ENCODE assay signal across 9 mouse cellular contexts in the genomic region with DNA sequence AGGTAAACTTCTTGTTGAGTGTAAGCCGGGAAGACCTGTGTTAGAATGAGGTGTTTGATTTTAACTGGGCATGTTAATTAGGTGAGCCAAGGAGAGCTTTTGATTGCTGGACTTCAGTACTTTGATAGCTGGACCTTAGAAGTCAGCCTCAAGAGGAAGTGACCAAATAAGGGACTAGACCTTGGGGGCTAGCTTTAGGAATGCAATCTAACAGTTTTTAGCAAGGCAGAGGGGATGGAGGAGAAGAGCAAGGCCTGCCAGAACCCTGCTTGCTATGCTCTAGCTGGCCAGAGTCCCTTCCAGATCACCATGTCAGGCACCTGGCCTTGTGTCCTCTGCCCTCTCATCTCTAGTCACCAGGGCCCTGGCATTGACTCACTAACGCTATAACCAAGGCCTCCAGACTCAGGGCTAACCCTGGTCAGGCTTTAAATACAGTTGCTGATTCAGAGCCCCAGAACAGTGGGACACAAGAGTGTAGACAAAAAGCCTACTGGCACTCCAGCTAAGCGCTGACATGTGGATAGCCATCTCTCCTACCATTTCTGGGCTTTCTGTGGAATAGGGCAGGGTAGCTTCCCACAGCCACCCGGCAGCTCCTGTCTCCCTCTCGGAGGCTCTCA. TPM values are rescaled to one million over a fixed set of nuclear protein-coding genes. Genes with fewer than 3 reads are reported as not detected.
DNase-seq lines count a peak whose midpoint lies in the region; ATAC-seq lines count a peak whose summit lies in the region.
"Had no signal": no experiment of that assay in that cellular context is flagged by ENCODE, and none has a peak within 500 bp of the region (broad histone marks: within the 10 kb centered on the region; RNA-seq: fewer than 3 reads in every experiment).

No protein-coding gene starts in this region.

- no peaks in the 10 kb centered on the region for H3K27me3 ChIP-seq in heart, embryonic 15.5 days
- H3K27me3 ChIP-seq in neural tube, embryonic 13.5 days: no peaks in the 10 kb centered on the region
- H3K27me3 ChIP-seq in intestine, embryonic 14.5 days (replicated peaks; ENCODE audit: control insufficient read depth, insufficient read depth, low read length): no peaks in the 10 kb centered on the region

- H3K27ac ChIP-seq in heart, embryonic 15.5 days: peak overlapping the region; percentile 69
- H3K27ac ChIP-seq in neural tube, embryonic 13.5 days (replicated peaks): peak overlapping the region; percentile 46; the same call in 1 of the 2 replicates
- peak overlapping the region; percentile 81 for H3K27ac ChIP-seq in intestine, embryonic 14.5 days (ENCODE audit: low read depth)

- H3K36me3 ChIP-seq in heart, embryonic 15.5 days: no peaks in the 10 kb centered on the region
- no peaks in the 10 kb centered on the region for H3K36me3 ChIP-seq in neural tube, embryonic 13.5 days
- H3K36me3 ChIP-seq in intestine, embryonic 14.5 days (ENCODE audit: control insufficient read depth, insufficient read depth, low read length): no peaks in the 10 kb centered on the region

- H3K4me2 ChIP-seq in heart, embryonic 15.5 days: no peak overlapping the region
- no peak overlapping the region for H3K4me2 ChIP-seq in neural tube, embryonic 13.5 days
- no peak overlapping the region for H3K4me2 ChIP-seq in intestine, embryonic 14.5 days (ENCODE audit: low read length)

- WGBS in heart, embryonic 15.5 days: 69% methylated on average over 5 of the region's 5 CpGs
- WGBS in neural tube, embryonic 13.5 days: 82% methylated on average over 5 of the region's 5 CpGs
- 80% methylated on average over 5 of the region's 5 CpGs for WGBS in intestine, embryonic 14.5 days

- intact Hi-C loops in heart, postnatal 36 days (cut with DNase I): no loop called here

- H3K4me1 ChIP-seq in heart, embryonic 15.5 days (replicated peaks): peaks cover 18% of the 10 kb centered on the region
- H3K4me1 ChIP-seq in neural tube, embryonic 13.5 days (replicated peaks): peaks cover 8% of the 10 kb centered on the region; the same call in 1 of the 2 replicates
- H3K4me1 ChIP-seq in intestine, embryonic 14.5 days (replicated peaks; ENCODE audit: control insufficient read depth, insufficient read depth, low read length): peaks cover 17% of the 10 kb centered on the region

- DNase-seq in heart, postnatal 36 days: no peak
- DNase-seq in neural tube, embryonic 10.5 days (ENCODE audit: extremely low spot score, low spot score): no peak
- DNase-seq in intestine, embryonic 14.5 days (ENCODE audit: low spot score): no peak
- DNase-seq in frontal cortex, adult 2 months (ENCODE audit: extremely low spot score in 1 of 2, low spot score in 1 of 2): no peak
- DNase-seq in thymus, postnatal 0 days (ENCODE audit: low spot score): no peak
- DNase-seq in cerebellum, adult 9-10 months: no peak

- H3K9ac ChIP-seq in heart, embryonic 15.5 days: no peak overlapping the region
- H3K9ac ChIP-seq in neural tube, embryonic 13.5 days: no peak overlapping the region
- no peak overlapping the region; the same call in 1 of the 2 replicates for H3K9ac ChIP-seq in intestine, embryonic 14.5 days (ENCODE audit: low read length)

- no peak overlapping the region for H3K4me3 ChIP-seq in heart, embryonic 15.5 days
- no peak overlapping the region for H3K4me3 ChIP-seq in neural tube, embryonic 13.5 days
- no peak overlapping the region for H3K4me3 ChIP-seq in intestine, embryonic 14.5 days (ENCODE audit: low read depth, low read length)

- ATAC-seq in heart, embryonic 15.5 days (replicated peaks; ENCODE audit: insufficient number of reproducible peaks, insufficient read depth, low FRiP score, low read depth): no peak
- no peak for ATAC-seq in neural tube, embryonic 13.5 days (ENCODE audit: low read depth)
- no peak for ATAC-seq in intestine, embryonic 14.5 days (replicated peaks; ENCODE audit: low FRiP score, low TSS enrichment, low read depth)

- no peaks in the 10 kb centered on the region for H3K9me3 ChIP-seq in heart, embryonic 15.5 days (replicated peaks)
- no peaks in the 10 kb centered on the region for H3K9me3 ChIP-seq in neural tube, embryonic 13.5 days
- H3K9me3 ChIP-seq in intestine, embryonic 14.5 days (ENCODE audit: control insufficient read depth, low read length): no peaks in the 10 kb centered on the region

RNA-seq across cellular contexts. Expression of a gene that starts 45.2 kb away (rescaled TPM):
- 12.1 and 16.5 TPM in 2 replicates for polyA plus RNA-seq in heart, embryonic 15.5 days (2015; fragmentation: Nextera tagmentation; extraction: Ambion mirVana)
- 10 to 100 TPM; 15.9 to 18.0 TPM for total RNA-seq in heart, postnatal 36 days (2021)
- polyA plus RNA-seq in neural tube, embryonic 13.5 days (2015; fragmentation: Nextera tagmentation; extraction: Ambion mirVana): 10.6 and 11.3 TPM in 2 replicates
- 15.4 and 15.7 TPM in 2 replicates for polyA plus RNA-seq in intestine, embryonic 14.5 days (2014; fragmentation: Nextera tagmentation; extraction: Ambion mirVana)
- 12.8 and 13.5 TPM in 2 replicates for polyA plus RNA-seq in frontal cortex, adult 2 months (2012; rRNA removed)
- polyA plus RNA-seq in thymus, postnatal 0 days (2015; fragmentation: Nextera tagmentation; extraction: Ambion mirVana): 4.8 and 6.2 TPM in 2 replicates

RNA-seq across cellular contexts. Expression of a gene that starts 56.7 kb away (rescaled TPM):
- 0.10 TPM in 1 of 2 replicates, not detected in the other for polyA plus RNA-seq in heart, embryonic 15.5 days (2015; fragmentation: Nextera tagmentation; extraction: Ambion mirVana)
- total RNA-seq in heart, postnatal 36 days (2021): under 1 TPM; 0.43 to 0.83 TPM
- 0.43 and 0.49 TPM in 2 replicates for polyA plus RNA-seq in neural tube, embryonic 13.5 days (2015; fragmentation: Nextera tagmentation; extraction: Ambion mirVana)
- not detected in 2 replicates for polyA plus RNA-seq in intestine, embryonic 14.5 days (2014; fragmentation: Nextera tagmentation; extraction: Ambion mirVana)
- polyA plus RNA-seq in frontal cortex, adult 2 months (2012; rRNA removed): 0.08 and 0.26 TPM in 2 replicates
- 0.09 TPM in 1 of 2 replicates, not detected in the other for polyA plus RNA-seq in thymus, postnatal 0 days (2015; fragmentation: Nextera tagmentation; extraction: Ambion mirVana)
- total RNA-seq: megakaryocyte, adult 5-6 weeks had no signal
